Mouse (Mus musculus) embryonic facial prominence, embryonic 10.5 days (tissue): ENCODE data around the gene Cul9. TPM values are rescaled to one million over a fixed set of nuclear protein-coding genes. Genes with fewer than 3 reads are reported as not detected.

Experiments used
- DNase-seq: peaks from one replicate; pipeline ENCODE4 v3.0.0-alpha.2; 2017; ENCODE audit warnings: low spot score
- H3K27ac ChIP-seq: fragments of 300-500 bp; sonication (generic); replicated peaks from 2 replicates; pipeline ENCODE4 v1.5.1; 2016; ENCODE audit warnings: mild to moderate bottlenecking
- H3K27me3 ChIP-seq: fragments of 300-500 bp; sonication (generic); replicated peaks from 2 replicates; pipeline ENCODE4 v1.6.1; 2016; ENCODE audit warnings: low read depth, mild to moderate bottlenecking; ENCODE audit not compliant: poor library complexity, severe bottlenecking
- H3K36me3 ChIP-seq: fragments of 300-500 bp; sonication (generic); replicated peaks from 2 replicates; pipeline ENCODE4 v1.6.1; 2016; ENCODE audit warnings: mild to moderate bottlenecking, moderate library complexity
- H3K4me1 ChIP-seq: fragments of 300-500 bp; sonication (generic); 2 replicates; pipeline ENCODE4 v1.6.1; 2016
- H3K4me3 ChIP-seq: fragments of 300-500 bp; sonication (generic); 2 replicates; pipeline ENCODE4 v1.5.1; 2016; ENCODE audit warnings: mild to moderate bottlenecking, moderate library complexity
- H3K9me3 ChIP-seq: fragments of 300-500 bp; sonication (generic); 2 replicates; pipeline ENCODE4 v1.6.1; 2016; ENCODE audit warnings: mild to moderate bottlenecking
- WGBS: fragments of 180-500 bp; shearing (Covaris S2); methylation state at CpG from one replicate; pipeline ENCODE4 v1.1.7; 2016; 5-methylcytosine and 5-hydroxymethylcytosine counted together
- polyA plus RNA-seq: library from polyadenylated mRNA; unstranded; fragments of >200 nt; fragmentation: Nextera tagmentation; extraction: Ambion mirVana; gene quantifications from 2 replicates; pipeline ENCODE4 v1.2.1, GENCODE M21; 2016

Gene Cul9
- polyA plus RNA-seq: 5.2 and 6.1 TPM in 2 replicates

GRCm38 (mm10) chr17:46545813-46546564 is at the start of gene Cul9:
Gene Cul9, minus strand, starts transcription at chr17:46546388.
- peaks cover 56% of the 10 kb centered on the region for H3K27me3 ChIP-seq

GRCm38 (mm10) chr17:46595336-46595735 is 49.1 kb upstream of the Cul9 start:
- peaks cover 43% of the 10 kb centered on the region for H3K36me3 ChIP-seq
- no peaks in the 10 kb centered on the region; the same call in 1 of the 2 replicates for H3K9me3 ChIP-seq
- H3K4me1 ChIP-seq: peaks cover 25% of the 10 kb centered on the region
- DNase-seq: no peak
- 85% methylated on average over 6 of the region's 6 CpGs for WGBS
- H3K27ac ChIP-seq: peak overlapping the region; percentile 81
- peak overlapping the region; percentile 31; the same call in 1 of the 2 replicates for H3K4me3 ChIP-seq
- H3K27me3 ChIP-seq: no peaks in the 10 kb centered on the region

More at GRCm38 (mm10) chr17:46545813-46546564, at the start of gene Cul9:
- Histone ChIP-seq H3K9me3 (no peaks in the 10 kb centered on the region), H3K36me3 (peaks cover 41% of the 10 kb centered on the region), H3K27ac (peak within 1 kb of the TSS; percentile 58), H3K4me1 (peaks cover 39% of the 10 kb centered on the region), H3K4me3 (peak within 1 kb of the TSS; percentile 75)
- DNase-seq: peak; percentile 77
- 2% methylated on average over 49 of the region's 49 CpGs for WGBS

GRCm38 (mm10) chr17:46594606-46595005 is 48.4 kb upstream of the Cul9 start:
- peak overlapping the region; percentile 31 for H3K4me3 ChIP-seq
- H3K4me1 ChIP-seq: peaks cover 25% of the 10 kb centered on the region
- H3K9me3 ChIP-seq: no peaks in the 10 kb centered on the region; the same call in 1 of the 2 replicates
- H3K27ac ChIP-seq: peak overlapping the region; percentile 81
- 20% methylated on average over 9 of the region's 9 CpGs for WGBS
- H3K27me3 ChIP-seq: no peaks in the 10 kb centered on the region
- H3K36me3 ChIP-seq: peaks cover 51% of the 10 kb centered on the region
- DNase-seq: peak; percentile 78

GRCm38 (mm10) chr17:46593124-46593523 is 46.9 kb upstream of the Cul9 start:
- Histone ChIP-seq H3K27ac (no peak overlapping the region), H3K4me1 (peaks cover 25% of the 10 kb centered on the region), H3K9me3 (no peaks in the 10 kb centered on the region; the same call in 1 of the 2 replicates), H3K27me3 (no peaks in the 10 kb centered on the region), H3K4me3 (no peak overlapping the region), H3K36me3 (peaks cover 61% of the 10 kb centered on the region)
- DNase-seq: no peak
- 94% methylated on average over 4 of the region's 4 CpGs for WGBS

- WGBS: 90% methylated on average over 19 of the region's 19 CpGs
- no peak for DNase-seq
- peaks cover 25% of the 10 kb centered on the region for H3K4me1 ChIP-seq
- H3K36me3 ChIP-seq: peaks cover 61% of the 10 kb centered on the region
- no peak overlapping the region for H3K4me3 ChIP-seq
- H3K9me3 ChIP-seq: no peaks in the 10 kb centered on the region
- H3K27ac ChIP-seq: no peak overlapping the region
- no peaks in the 10 kb centered on the region for H3K27me3 ChIP-seq
Observed at GRCm38 (mm10) chr17:46591406-46591805, 45.2 kb upstream of the Cul9 start.

- Histone ChIP-seq H3K36me3 (peaks cover 68% of the 10 kb centered on the region), H3K9me3 (no peaks in the 10 kb centered on the region), H3K27ac (no peak overlapping the region; the same call in 1 of the 2 replicates), H3K27me3 (no peaks in the 10 kb centered on the region), H3K4me1 (peaks cover 22% of the 10 kb centered on the region), H3K4me3 (no peak overlapping the region)
- 91% methylated on average over 7 of the region's 7 CpGs for WGBS
- no peak for DNase-seq
Observed at GRCm38 (mm10) chr17:46590439-46590838, 44.3 kb upstream of the Cul9 start.

GRCm38 (mm10) chr17:46589635-46590314 is 43.6 kb upstream of the Cul9 start:
- H3K27me3 ChIP-seq: no peaks in the 10 kb centered on the region
- H3K36me3 ChIP-seq: peaks cover 75% of the 10 kb centered on the region
- 92% methylated on average over 16 of the region's 16 CpGs for WGBS
- no peaks in the 10 kb centered on the region for H3K9me3 ChIP-seq
- no peak for DNase-seq
- no peak overlapping the region for H3K4me3 ChIP-seq
- no peak overlapping the region; the same call in 1 of the 2 replicates for H3K27ac ChIP-seq
- peaks cover 15% of the 10 kb centered on the region for H3K4me1 ChIP-seq

- 0 out of 2 replicates have a peak, but pooled peaks cover 9% of the 10 kb centered on the region for H3K4me1 ChIP-seq
- DNase-seq: no peak
- H3K4me3 ChIP-seq: no peak overlapping the region
- H3K27me3 ChIP-seq: no peaks in the 10 kb centered on the region
- H3K9me3 ChIP-seq: no peaks in the 10 kb centered on the region
- no peak overlapping the region for H3K27ac ChIP-seq
- WGBS: 94% methylated on average over 6 of the region's 6 CpGs
- H3K36me3 ChIP-seq: peaks cover 81% of the 10 kb centered on the region
Observed at GRCm38 (mm10) chr17:46588913-46589312, 42.7 kb upstream of the Cul9 start.

- Histone ChIP-seq H3K36me3 (peaks cover 81% of the 10 kb centered on the region), H3K9me3 (no peaks in the 10 kb centered on the region), H3K4me1 (0 out of 2 replicates have a peak, but pooled peaks cover 6% of the 10 kb centered on the region), H3K4me3 (no peak overlapping the region), H3K27ac (no peak overlapping the region), H3K27me3 (no peaks in the 10 kb centered on the region)
- 84% methylated on average over 9 of the region's 9 CpGs for WGBS
- DNase-seq: no peak
Observed at GRCm38 (mm10) chr17:46588173-46588572, 42.0 kb upstream of the Cul9 start.

- WGBS: 95% methylated on average over 8 of the region's 8 CpGs
- H3K27ac ChIP-seq: no peak overlapping the region
- H3K27me3 ChIP-seq: no peaks in the 10 kb centered on the region
- no peaks in the 10 kb centered on the region for H3K4me1 ChIP-seq
- H3K36me3 ChIP-seq: peaks cover 89% of the 10 kb centered on the region
- H3K9me3 ChIP-seq: no peaks in the 10 kb centered on the region
- no peak overlapping the region for H3K4me3 ChIP-seq
- DNase-seq: no peak
Observed at GRCm38 (mm10) chr17:46586327-46586726, 40.1 kb upstream of the Cul9 start.

- Histone ChIP-seq H3K4me3 (no peak overlapping the region), H3K27ac (no peak overlapping the region), H3K36me3 (peaks cover 92% of the 10 kb centered on the region), H3K27me3 (no peaks in the 10 kb centered on the region), H3K4me1 (no peaks in the 10 kb centered on the region), H3K9me3 (peaks cover 6% of the 10 kb centered on the region; the same call in 1 of the 2 replicates)
- 82% methylated on average over 5 of the region's 5 CpGs for WGBS
- DNase-seq: peak; percentile 28
Observed at GRCm38 (mm10) chr17:46578650-46579049, 32.5 kb upstream of the Cul9 start.

GRCm38 (mm10) chr17:46576070-46576469 is 29.9 kb upstream of the Cul9 start:
- Histone ChIP-seq H3K4me1 (no peaks in the 10 kb centered on the region), H3K4me3 (no peak overlapping the region), H3K27me3 (no peaks in the 10 kb centered on the region), H3K27ac (no peak overlapping the region), H3K36me3 (peaks cover 97% of the 10 kb centered on the region), H3K9me3 (peaks cover 6% of the 10 kb centered on the region; the same call in 1 of the 2 replicates)
- WGBS: 88% methylated on average over 13 of the region's 13 CpGs
- no peak for DNase-seq
